8 mouse cellular contexts compared by ENCODE assay signal in the genomic region with DNA sequence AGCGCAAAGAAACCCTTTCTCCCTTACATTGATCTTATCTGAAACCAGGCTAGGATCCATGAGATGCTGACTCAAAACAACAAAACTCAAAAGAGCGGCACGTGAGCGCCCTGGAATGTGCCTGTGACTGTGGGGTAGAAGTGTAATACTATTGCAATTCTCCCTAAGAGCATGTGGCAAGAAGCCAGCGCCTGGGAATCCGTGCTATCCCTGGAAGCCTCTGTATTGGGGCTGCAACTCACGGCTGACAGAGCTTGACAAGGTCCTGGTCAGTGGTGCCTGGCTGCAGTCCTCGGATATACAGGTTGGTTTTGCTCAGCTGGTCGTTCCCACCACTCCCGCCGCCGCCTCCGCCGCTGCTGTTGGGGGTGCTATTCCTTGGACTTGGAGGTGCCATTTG. TPM values are rescaled to one million over a fixed set of nuclear protein-coding genes. Genes with fewer than 3 reads are reported as not detected.
A peak's percentile ranks its signal among the peaks of the same experiment; 100 is the strongest.
DNase-seq lines count a peak whose midpoint lies in the region; ATAC-seq and TF ChIP-seq lines count a peak whose summit lies in the region.

No protein-coding gene starts in this region.

- intact Hi-C loops in gastrocnemius, adult 2 months (cut with DNase I) = no loop called here

- H3K36me3 ChIP-seq in intestine, embryonic 15.5 days = no peaks in the 10 kb centered on the region
- H3K36me3 ChIP-seq in forebrain, embryonic 11.5 days (ENCODE audit: control insufficient read depth, insufficient read depth, low read length) = no peaks in the 10 kb centered on the region

- DNase-seq in cerebellum, postnatal 14 days = peak; percentile 20 to 40
- no peak for DNase-seq in cerebellum, postnatal 36 days
- DNase-seq in gastrocnemius, adult 2 months = peak; percentile 71
- DNase-seq in skeletal muscle tissue, adult 2 months (ENCODE audit: low read depth, low spot score) = peak; percentile 34
- DNase-seq in forebrain, embryonic 11.5 days (ENCODE audit: low spot score) = no peak
- no peak for DNase-seq in thymus, adult 18-20 months
- no peak for DNase-seq in layer of hippocampus, adult 8-10 months (ENCODE audit: low spot score in 2 of 2)

- H3K9ac ChIP-seq in intestine, embryonic 15.5 days = no peak overlapping the region
- H3K9ac ChIP-seq in forebrain, embryonic 11.5 days (ENCODE audit: low read length) = no peak overlapping the region

- 63% methylated on average over 14 of the region's 14 CpGs for WGBS in intestine, embryonic 15.5 days
- 86% methylated on average over 14 of the region's 14 CpGs for WGBS in forebrain, embryonic 11.5 days

- H3K27ac ChIP-seq in gastrocnemius, adult 2 months = peak overlapping the region; percentile 80
- peak overlapping the region; percentile 48 for H3K27ac ChIP-seq in intestine, embryonic 15.5 days
- H3K27ac ChIP-seq in forebrain, embryonic 11.5 days (ENCODE audit: low read depth, low read length) = no peak overlapping the region

- ATAC-seq in intestine, embryonic 15.5 days = no peak
- ATAC-seq in forebrain, embryonic 11.5 days (replicated peaks; ENCODE audit: low FRiP score) = no peak

- no peaks in the 10 kb centered on the region for H3K27me3 ChIP-seq in intestine, embryonic 15.5 days (replicated peaks)
- no peaks in the 10 kb centered on the region for H3K27me3 ChIP-seq in forebrain, embryonic 11.5 days (ENCODE audit: control insufficient read depth, insufficient read depth, low read length)

- TF ChIP-seq CTCF in gastrocnemius, adult 2 months (IDR thresholded peaks at IDR 0.05) = no peak

- H3K4me3 ChIP-seq in gastrocnemius, adult 2 months = no peak overlapping the region
- no peak overlapping the region for H3K4me3 ChIP-seq in intestine, embryonic 15.5 days (replicated peaks)
- H3K4me3 ChIP-seq in forebrain, embryonic 11.5 days (ENCODE audit: low read depth, low read length) = no peak overlapping the region

- H3K4me2 ChIP-seq in intestine, embryonic 15.5 days (replicated peaks) = no peak overlapping the region
- H3K4me2 ChIP-seq in forebrain, embryonic 11.5 days (ENCODE audit: low read depth, low read length, severe bottlenecking) = no peak overlapping the region

- peaks cover 20% of the 10 kb centered on the region; the same call in 1 of the 2 replicates for H3K4me1 ChIP-seq in intestine, embryonic 15.5 days (replicated peaks)
- no peaks in the 10 kb centered on the region; the same call in 1 of the 2 replicates for H3K4me1 ChIP-seq in forebrain, embryonic 11.5 days (replicated peaks; ENCODE audit: control insufficient read depth, insufficient read depth, low read length)

- H3K9me3 ChIP-seq in intestine, embryonic 15.5 days = no peaks in the 10 kb centered on the region
- H3K9me3 ChIP-seq in forebrain, embryonic 11.5 days (ENCODE audit: control insufficient read depth, low read length) = no peaks in the 10 kb centered on the region

RNA-seq across cellular contexts. Expression of a gene that starts 29.2 kb away (rescaled TPM):
- 10 to 100 TPM; 51.8 to 71.2 TPM for total RNA-seq in gastrocnemius, adult 2 months (2021)
- 24.8 and 27.0 TPM in 2 replicates for polyA plus RNA-seq in intestine, embryonic 15.5 days (2015; fragmentation: Nextera tagmentation; extraction: Ambion mirVana)
- polyA plus RNA-seq in forebrain, embryonic 11.5 days (2014; fragmentation: Nextera tagmentation; extraction: Ambion mirVana) = 21.7 and 22.3 TPM in 2 replicates
- 10 to 100 TPM; 12.1 to 19.4 (median 16.5) TPM for total RNA-seq in layer of hippocampus, adult 8-10 months (2022)

RNA-seq across cellular contexts. Expression of a gene that starts 43.3 kb away (rescaled TPM):
- under 1 TPM; 0.59 to 0.67 TPM for total RNA-seq in gastrocnemius, adult 2 months (2021)
- polyA plus RNA-seq in intestine, embryonic 15.5 days (2015; fragmentation: Nextera tagmentation; extraction: Ambion mirVana) = 1.8 and 3.3 TPM in 2 replicates
- 1.3 and 1.7 TPM in 2 replicates for polyA plus RNA-seq in forebrain, embryonic 11.5 days (2014; fragmentation: Nextera tagmentation; extraction: Ambion mirVana)
- total RNA-seq in layer of hippocampus, adult 8-10 months (2022) = 10 to 100 TPM; 24.4 to 33.2 (median 24.6) TPM

RNA-seq across cellular contexts. Expression of a gene that starts 59.6 kb away (rescaled TPM):
- 10 to 100 TPM; 12.7 to 13.2 TPM for total RNA-seq in gastrocnemius, adult 2 months (2021)
- polyA plus RNA-seq in intestine, embryonic 15.5 days (2015; fragmentation: Nextera tagmentation; extraction: Ambion mirVana) = 11.7 and 12.5 TPM in 2 replicates
- polyA plus RNA-seq in forebrain, embryonic 11.5 days (2014; fragmentation: Nextera tagmentation; extraction: Ambion mirVana) = 20.9 and 21.9 TPM in 2 replicates
- 10 to 100 TPM; 38.8 to 50.0 (median 46.3) TPM for total RNA-seq in layer of hippocampus, adult 8-10 months (2022)

Comparison
In these comparisons a context has a peak if more than half of its experiments do, and no peak if none do; other contexts are left out.
1. DNase-seq: peak in cerebellum, postnatal 14 days (2 of 2), gastrocnemius, adult 2 months (single experiment) and skeletal muscle tissue, adult 2 months (single experiment); none in cerebellum, postnatal 36 days (0 of 2), forebrain, embryonic 11.5 days (single experiment), thymus, adult 18-20 months (0 of 2) and layer of hippocampus, adult 8-10 months (0 of 2).
2. RNA of a gene that starts 43.3 kb away (total RNA-seq): 24.4 to 33.2 TPM in layer of hippocampus, adult 8-10 months; 0.59 to 0.67 TPM in gastrocnemius, adult 2 months; every median in the first group is over 10 times any median in the second.